Mouse (Mus musculus) thymus, postnatal 25 days (tissue): ENCODE results near the gene Krt15.

Source experiments
- DNase-seq: peaks from one replicate; pipeline ENCODE4 v3.0.0; 2022

Krt15 gene

DNA sequence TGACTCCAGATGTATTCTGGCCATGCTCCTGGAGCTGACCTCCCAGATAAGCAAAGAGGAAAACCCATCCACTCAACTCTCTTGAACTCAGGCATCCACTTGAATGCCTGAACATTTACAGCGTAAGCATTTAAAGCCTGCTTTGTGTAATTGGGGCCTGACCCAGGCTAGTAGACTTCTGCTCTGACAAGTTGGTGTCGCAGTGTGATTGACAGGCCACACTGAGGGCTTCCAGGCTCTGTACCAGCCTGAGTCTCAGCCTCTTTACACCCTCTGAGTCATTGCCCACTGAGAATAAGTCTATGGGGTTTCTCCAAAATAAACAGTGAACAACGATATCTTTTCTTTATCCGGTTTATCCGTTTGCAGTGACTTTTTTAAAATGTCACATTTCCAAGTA, 15.4 kb downstream of the Krt15 start:
- no peak for DNase-seq

DNA sequence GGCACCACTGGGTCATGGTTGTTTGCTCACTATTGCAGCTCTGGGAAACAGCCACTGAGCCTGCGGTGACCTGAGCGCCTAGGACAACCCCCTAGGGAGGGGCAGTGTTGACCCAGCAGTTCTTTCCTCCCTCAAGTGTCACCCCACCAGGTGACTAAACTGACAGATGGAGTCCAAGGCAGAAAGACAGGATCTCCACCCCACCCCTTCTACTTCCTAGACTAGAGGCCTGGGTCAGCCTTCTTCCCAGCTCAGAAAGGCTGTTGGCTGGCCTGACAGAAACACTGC, 22.0 kb downstream of the Krt15 start:
- DNase-seq: no peak

DNA sequence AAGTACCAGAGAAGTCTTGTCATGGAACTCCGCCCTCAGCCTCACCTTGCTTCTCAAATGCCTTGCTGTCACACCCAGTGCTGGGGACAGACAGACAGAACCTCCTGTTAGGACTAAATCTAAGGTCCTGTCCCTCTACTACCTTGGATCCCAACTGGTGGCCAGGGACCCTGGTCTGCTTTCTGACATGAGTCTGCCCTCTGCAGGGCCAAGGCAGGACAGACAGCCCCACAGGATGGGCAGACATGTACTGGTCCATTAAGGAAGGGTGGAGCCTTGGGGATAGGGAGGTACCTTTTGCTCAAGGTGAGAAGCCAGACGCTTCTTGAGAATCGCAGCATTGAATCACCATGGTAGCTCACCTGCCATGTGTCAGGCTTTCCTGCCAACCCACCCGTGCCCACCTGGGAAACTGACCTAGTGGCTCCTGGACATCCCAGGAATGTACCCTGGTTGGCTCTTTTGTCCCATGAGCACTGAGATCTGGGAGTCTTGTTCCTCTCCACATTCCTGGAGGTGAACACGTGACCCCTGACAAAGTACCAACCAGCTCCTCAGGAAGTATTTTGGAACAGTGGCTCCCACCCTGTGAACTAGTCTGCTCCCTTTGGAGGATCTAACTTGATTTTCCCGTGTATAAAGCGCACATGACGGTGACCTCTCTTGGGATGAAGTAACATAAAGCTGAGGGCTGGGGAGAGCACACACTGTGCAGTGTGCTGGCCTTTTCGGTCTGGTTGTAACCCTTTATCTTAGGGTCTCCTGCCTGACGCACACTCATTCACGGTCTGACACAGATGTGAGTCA, 22.6 kb downstream of the Krt15 start:
- no peak for DNase-seq

- no peak for DNase-seq
Measured at GRCm38 (mm10) chr11:100105576-100106122, 30.1 kb downstream of the Krt15 start, which contains the start of gene Krt36. Gene Krt36, minus strand, starts transcription at chr11:100105626.

- no peak for DNase-seq
Measured at GRCm38 (mm10) chr11:100102693-100103429, 32.9 kb downstream of the Krt15 start.

DNA sequence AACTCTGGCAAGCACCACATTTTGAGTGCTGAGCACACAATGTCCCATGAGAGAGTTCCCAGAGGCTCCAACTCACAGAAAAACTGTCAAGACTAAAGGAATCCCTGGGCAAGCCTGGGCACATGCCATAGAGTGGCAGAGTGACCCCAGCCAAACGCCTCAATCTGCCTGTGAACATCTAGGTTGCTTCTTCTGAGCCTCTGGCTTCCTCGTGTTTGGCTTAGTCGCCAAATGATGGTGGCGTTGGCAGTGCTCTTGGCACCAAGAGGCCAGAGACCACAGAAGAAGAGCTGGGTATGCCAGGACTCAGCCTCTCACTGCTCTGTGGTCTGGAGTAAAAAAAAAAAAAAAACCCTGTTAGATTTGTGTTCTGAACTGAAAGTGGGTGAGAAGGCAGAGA, 35.3 kb downstream of the Krt15 start:
- no peak for DNase-seq

DNA sequence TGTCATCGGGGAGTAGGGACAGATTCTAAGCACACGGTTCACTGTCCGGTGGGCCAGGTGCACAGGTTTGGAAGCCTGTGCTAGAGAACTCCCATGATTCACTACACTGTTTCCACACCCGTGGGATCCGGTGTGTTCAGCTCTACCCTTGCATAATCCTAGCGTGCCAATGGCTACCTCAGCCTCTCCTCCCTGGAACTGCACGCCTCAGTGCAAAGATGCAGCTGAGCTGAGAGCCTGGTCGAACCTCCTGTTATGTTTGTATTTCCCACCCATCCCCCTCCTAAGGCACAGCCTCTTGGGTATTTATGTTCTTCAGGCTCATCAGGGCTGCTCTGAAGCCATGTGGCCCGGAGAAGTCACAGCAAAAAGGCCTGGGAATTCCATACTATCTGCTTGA, 37.9 kb downstream of the Krt15 start:
- DNase-seq: no peak

- no peak for DNase-seq
Measured at GRCm38 (mm10) chr11:100096141-100096540, 39.6 kb downstream of the Krt15 start, which contains the start of gene Krt35. Gene Krt35, minus strand, starts transcription at chr11:100096241.

GRCm38 (mm10) chr11:100088378-100089025, 47.2 kb downstream of the Krt15 start:
- DNase-seq: no peak

- DNase-seq: no peak
Measured at GRCm38 (mm10) chr11:100087861-100088260, 47.9 kb downstream of the Krt15 start, which contains the start of gene Krt32. Gene Krt32, minus strand, starts transcription at chr11:100088226.
